Mouse (Mus musculus) liver, adult 2 months (tissue): ENCODE measurements around the gene Tut7. TPM values are rescaled to one million over a fixed set of nuclear protein-coding genes. Genes with fewer than 3 reads are reported as not detected.

ENCODE experiments used
- DNase-seq: peaks from one replicate; pipeline ENCODE4 v3.0.0-alpha.2; 2011; ENCODE audit warnings: low read depth, low spot score; ENCODE audit errors: extremely low read depth
- H3K27ac ChIP-seq: fragments of 200-500 bp; replicated peaks from 2 replicates; pipeline ENCODE4 v1.5.1; 2012; ENCODE audit warnings: low read depth, mild to moderate bottlenecking, control low read depth, inconsistent platforms, low read length; ENCODE audit not compliant: insufficient read depth
- H3K27me3 ChIP-seq: fragments of 200-500 bp; 2 replicates; pipeline ENCODE4 v1.6.1; 2012; ENCODE audit warnings: mild to moderate bottlenecking, moderate library complexity, low read length, inconsistent platforms; ENCODE audit not compliant: control insufficient read depth, insufficient read depth
- H3K36me3 ChIP-seq: fragments of 200-500 bp; 2 replicates; pipeline ENCODE4 v1.6.1; 2012; ENCODE audit warnings: low read length, inconsistent platforms; ENCODE audit not compliant: control insufficient read depth, insufficient read depth
- H3K4me1 ChIP-seq: fragments of 200-500 bp; 2 replicates; pipeline ENCODE4 v1.6.1; 2011; ENCODE audit warnings: low read length; ENCODE audit not compliant: control insufficient read depth, insufficient read depth
- H3K4me3 ChIP-seq: fragments of 200-500 bp; 2 replicates; pipeline ENCODE4 v1.5.1; 2011; ENCODE audit warnings: low read depth, mild to moderate bottlenecking, control low read depth, low read length, moderate library complexity; ENCODE audit not compliant: insufficient read depth
- H3K79me2 ChIP-seq: fragments of 200-500 bp; 2 replicates; pipeline ENCODE4 v1.6.1; 2012; ENCODE audit warnings: inconsistent platforms, mild to moderate bottlenecking, low read length, moderate library complexity; ENCODE audit not compliant: control insufficient read depth, insufficient read depth
- H3K9ac ChIP-seq: fragments of 200-500 bp; 2 replicates; pipeline ENCODE4 v1.6.1; 2012; ENCODE audit warnings: low read depth, mild to moderate bottlenecking, control low read depth, inconsistent platforms, low read length
- CTCF ChIP-seq: fragments of 200-500 bp; IDR thresholded peaks from 2 replicates; pipeline ENCODE4 v1.5.1; 2011; ENCODE audit warnings: low read depth, low read length, control low read depth
- POLR2A ChIP-seq: fragments of 200-500 bp; IDR thresholded peaks from 2 replicates; pipeline ENCODE4 v1.6.1; 2011; ENCODE audit warnings: low read length, control low read depth; ENCODE audit not compliant: insufficient read depth; ENCODE audit errors: extremely low read depth
- WGBS: fragments of 180-500 bp; shearing (Covaris S2); methylation state at CpG from one replicate; pipeline ENCODE4 v1.1.7; 2018; 5-methylcytosine and 5-hydroxymethylcytosine counted together
- polyA plus RNA-seq: library from polyadenylated mRNA; depleted of rRNA; stranded (reverse); fragments of >200 nt; gene quantifications from 2 replicates; pipeline ENCODE4 v1.2.3, GENCODE M21; 2012
- total RNA-seq: library from RNA; depleted of rRNA; stranded (reverse); fragments of >200 nt; gene quantifications from 2 replicates; pipeline ENCODE4 v1.2.3, GENCODE M21; 2014

Tut7 gene
- total and polyA plus RNA-seq, 2 experiments, result 17.7 to 56.9 TPM

GRCm38 (mm10) chr13:59825966-59826365 lies 3.0 kb upstream of the Tut7 start:
- Histone ChIP-seq H3K9ac (no peak overlapping the region), H3K79me2 (peaks cover 11% of the 10 kb centered on the region; the same call in 1 of the 2 replicates), H3K36me3 (peaks cover 6% of the 10 kb centered on the region), H3K27ac (no peak overlapping the region), H3K4me3 (no peak overlapping the region), H3K4me1 (peaks cover 6% of the 10 kb centered on the region), H3K27me3 (no peaks in the 10 kb centered on the region)
- TF ChIP-seq CTCF (no peak), POLR2A (no peak)
- DNase-seq, result peak; percentile 70

- 25% methylated on average over 3 of the region's 3 CpGs for WGBS
- no peaks in the 10 kb centered on the region for H3K27me3 ChIP-seq
- DNase-seq, result no peak
- peaks cover 17% of the 10 kb centered on the region; the same call in 1 of the 2 replicates for H3K79me2 ChIP-seq
- TF ChIP-seq POLR2A (no peak), CTCF (no peak)
- H3K27ac ChIP-seq, result no peak overlapping the region
- H3K36me3 ChIP-seq, result peaks cover 29% of the 10 kb centered on the region
- peaks cover 19% of the 10 kb centered on the region for H3K4me1 ChIP-seq
- no peak overlapping the region for H3K9ac ChIP-seq
- H3K4me3 ChIP-seq, result no peak overlapping the region
Observed at GRCm38 (mm10) chr13:59820836-59821235, 2.1 kb downstream of the Tut7 start.

GRCm38 (mm10) chr13:59820114-59820513 lies 2.8 kb downstream of the Tut7 start:
- Histone ChIP-seq H3K9ac (no peak overlapping the region), H3K4me3 (peak overlapping the region; percentile 20; the same call in 1 of the 2 replicates), H3K36me3 (peaks cover 37% of the 10 kb centered on the region), H3K4me1 (peaks cover 19% of the 10 kb centered on the region), H3K27me3 (no peaks in the 10 kb centered on the region), H3K79me2 (peaks cover 17% of the 10 kb centered on the region; the same call in 1 of the 2 replicates), H3K27ac (no peak overlapping the region)
- WGBS, result 23% methylated on average over 4 of the region's 4 CpGs
- TF ChIP-seq CTCF, result no peak
- no peak for TF ChIP-seq POLR2A
- DNase-seq, result peak; percentile 68

- H3K36me3 ChIP-seq, result peaks cover 60% of the 10 kb centered on the region
- no peaks in the 10 kb centered on the region for H3K27me3 ChIP-seq
- 75% methylated on average over 4 of the region's 4 CpGs for WGBS
- H3K27ac ChIP-seq, result no peak overlapping the region
- peaks cover 19% of the 10 kb centered on the region for H3K4me1 ChIP-seq
- H3K9ac ChIP-seq, result no peak overlapping the region
- no peak overlapping the region for H3K4me3 ChIP-seq
- no peak for DNase-seq
- H3K79me2 ChIP-seq, result peaks cover 13% of the 10 kb centered on the region; the same call in 1 of the 2 replicates
- no peak for TF ChIP-seq POLR2A
- no peak for TF ChIP-seq CTCF
Observed at GRCm38 (mm10) chr13:59817352-59817751, 5.6 kb downstream of the Tut7 start.

- Histone ChIP-seq H3K4me1 (peaks cover 6% of the 10 kb centered on the region), H3K27ac (no peak overlapping the region), H3K27me3 (no peaks in the 10 kb centered on the region), H3K36me3 (peaks cover 78% of the 10 kb centered on the region), H3K9ac (no peak overlapping the region), H3K79me2 (peaks cover 7% of the 10 kb centered on the region; the same call in 1 of the 2 replicates), H3K4me3 (no peak overlapping the region)
- TF ChIP-seq CTCF (no peak), POLR2A (no peak)
- DNase-seq, result peak; percentile 45
- WGBS, result 62% methylated on average over 6 of the region's 6 CpGs
Observed at GRCm38 (mm10) chr13:59814109-59814591, 8.8 kb downstream of the Tut7 start.

GRCm38 (mm10) chr13:59811581-59811980 lies 11.4 kb downstream of the Tut7 start:
- Histone ChIP-seq H3K36me3 (peaks cover 85% of the 10 kb centered on the region), H3K27me3 (no peaks in the 10 kb centered on the region), H3K4me3 (no peak overlapping the region), H3K27ac (no peak overlapping the region), H3K4me1 (no peaks in the 10 kb centered on the region), H3K9ac (no peak overlapping the region), H3K79me2 (no peaks in the 10 kb centered on the region)
- TF ChIP-seq CTCF (no peak), POLR2A (no peak)
- no peak for DNase-seq
- 93% methylated on average over 3 of the region's 3 CpGs for WGBS
